20 mouse cellular contexts compared by ENCODE assay signal in genomic region chr17:64181291-64181690, GRCm38 (mm10).
A peak's percentile ranks its signal among the peaks of the same experiment; 100 is the strongest.
DNase-seq lines count a peak whose midpoint lies in the region; ATAC-seq and TF ChIP-seq lines count a peak whose summit lies in the region.
"Had no signal": no experiment of that assay in that cellular context is flagged by ENCODE, and none has a peak within 500 bp of the region (broad histone marks: within the 10 kb centered on the region; RNA-seq: fewer than 3 reads in every experiment).

No protein-coding gene starts in this region.

- no peaks in the 10 kb centered on the region for H3K4me1 ChIP-seq in forebrain, postnatal 0 days (ENCODE audit: insufficient read depth)
- H3K4me1 ChIP-seq in forebrain, embryonic 16.5 days (replicated peaks; ENCODE audit: control insufficient read depth, insufficient read depth, low read length) = peaks cover 3% of the 10 kb centered on the region; the same call in 1 of the 2 replicates
- no peaks in the 10 kb centered on the region for H3K4me1 ChIP-seq in midbrain, embryonic 13.5 days (replicated peaks)
- H3K4me1 ChIP-seq in midbrain, embryonic 11.5 days (ENCODE audit: control insufficient read depth, insufficient read depth, low read length) = no peaks in the 10 kb centered on the region
- H3K4me1 ChIP-seq: embryonic facial prominence, embryonic 15.5 days; forebrain, embryonic 10.5 days; hindbrain, embryonic 12.5 days; intestine, embryonic 15.5 days had no signal

- H3K9me3 ChIP-seq in forebrain, postnatal 0 days (ENCODE audit: low read length) = no peaks in the 10 kb centered on the region
- H3K9me3 ChIP-seq in forebrain, embryonic 16.5 days (ENCODE audit: control insufficient read depth, low read length) = no peaks in the 10 kb centered on the region
- no peaks in the 10 kb centered on the region for H3K9me3 ChIP-seq in midbrain, embryonic 13.5 days
- H3K9me3 ChIP-seq in midbrain, embryonic 11.5 days (ENCODE audit: control insufficient read depth, low read length) = no peaks in the 10 kb centered on the region
- H3K9me3 ChIP-seq: embryonic facial prominence, embryonic 15.5 days; forebrain, embryonic 10.5 days; hindbrain, embryonic 12.5 days; intestine, embryonic 15.5 days had no signal

- H3K27me3 ChIP-seq in forebrain, postnatal 0 days (ENCODE audit: insufficient read depth, low read length) = no peaks in the 10 kb centered on the region
- no peaks in the 10 kb centered on the region for H3K27me3 ChIP-seq in forebrain, embryonic 16.5 days (replicated peaks; ENCODE audit: control insufficient read depth, insufficient read depth, low read length)
- no peaks in the 10 kb centered on the region for H3K27me3 ChIP-seq in midbrain, embryonic 13.5 days
- H3K27me3 ChIP-seq in midbrain, embryonic 11.5 days (ENCODE audit: control insufficient read depth, insufficient read depth, low read length) = no peaks in the 10 kb centered on the region
- H3K27me3 ChIP-seq: CH12.LX; embryonic facial prominence, embryonic 15.5 days; hindbrain, embryonic 12.5 days; intestine, embryonic 15.5 days; Patski had no signal

- no peak overlapping the region for H3K4me2 ChIP-seq in forebrain, postnatal 0 days (ENCODE audit: low read depth)
- H3K4me2 ChIP-seq in forebrain, embryonic 16.5 days (ENCODE audit: low read length) = no peak overlapping the region
- no peak overlapping the region for H3K4me2 ChIP-seq in midbrain, embryonic 13.5 days (replicated peaks)
- no peak overlapping the region for H3K4me2 ChIP-seq in midbrain, embryonic 11.5 days
- H3K4me2 ChIP-seq: embryonic facial prominence, embryonic 15.5 days; hindbrain, embryonic 12.5 days; intestine, embryonic 15.5 days had no signal

- H3K9ac ChIP-seq in forebrain, postnatal 0 days = no peak overlapping the region
- H3K9ac ChIP-seq in forebrain, embryonic 16.5 days (replicated peaks; ENCODE audit: low read depth, low read length) = no peak overlapping the region
- no peak overlapping the region for H3K9ac ChIP-seq in midbrain, embryonic 13.5 days (replicated peaks)
- no peak overlapping the region for H3K9ac ChIP-seq in midbrain, embryonic 11.5 days (ENCODE audit: low read length)
- H3K9ac ChIP-seq: embryonic facial prominence, embryonic 15.5 days; hindbrain, embryonic 12.5 days; intestine, embryonic 15.5 days had no signal

- TF ChIP-seq CTCF in forebrain, postnatal 0 days (IDR thresholded peaks at IDR 0.05; ENCODE audit: low read depth) = no peak
- no peak for TF ChIP-seq CTCF in brain, embryonic 14.5 days (IDR thresholded peaks at IDR 0.05; ENCODE audit: borderline replicate concordance, extremely low read depth, insufficient read depth, insufficient read length)

- TF ChIP-seq POLR2A in brain, embryonic 14.5 days (IDR thresholded peaks at IDR 0.05; ENCODE audit: borderline replicate concordance, extremely low read depth, insufficient read depth, insufficient read length, poor library complexity, severe bottlenecking) = no peak

- no peak overlapping the region for H3K4me3 ChIP-seq in forebrain, postnatal 0 days (ENCODE audit: low read depth, low read length)
- H3K4me3 ChIP-seq in forebrain, embryonic 16.5 days (replicated peaks; ENCODE audit: low read length) = no peak overlapping the region
- no peak overlapping the region for H3K4me3 ChIP-seq in midbrain, embryonic 13.5 days (replicated peaks)
- H3K4me3 ChIP-seq in midbrain, embryonic 11.5 days (ENCODE audit: low read depth, low read length) = no peak overlapping the region
- H3K4me3 ChIP-seq: embryonic facial prominence, embryonic 15.5 days; erythroblast, embryonic 14.5 days; forebrain, embryonic 10.5 days; hindbrain, embryonic 12.5 days; intestine, embryonic 15.5 days had no signal

- no peak for DNase-seq in forebrain, postnatal 0 days
- DNase-seq in midbrain, embryonic 11.5 days (ENCODE audit: low spot score, missing footprints) = no peak
- peak; percentile 11 for DNase-seq in brain, embryonic 14.5 days (ENCODE audit: low read depth)
- DNase-seq in right cerebral cortex, postnatal 14 days = no peak
- DNase-seq: adrenal gland, postnatal 14 days; cerebellum, adult 8-10 months; embryo, embryonic 11 days; gastrocnemius, postnatal 10 days; heart, postnatal 10 days; heart, postnatal 4 days had no signal

- 34% methylated on average over 3 of the region's 3 CpGs for WGBS in forebrain, postnatal 0 days
- WGBS in forebrain, embryonic 16.5 days = 43% methylated on average over 3 of the region's 3 CpGs
- 54% methylated on average over 3 of the region's 3 CpGs for WGBS in midbrain, embryonic 13.5 days
- WGBS in midbrain, embryonic 11.5 days = 50% methylated on average over 3 of the region's 3 CpGs

- no peak overlapping the region for H3K27ac ChIP-seq in forebrain, postnatal 0 days (ENCODE audit: low read depth, low read length)
- H3K27ac ChIP-seq in forebrain, embryonic 16.5 days (ENCODE audit: low read length) = no peak overlapping the region
- peak overlapping the region; percentile 44 for H3K27ac ChIP-seq in midbrain, embryonic 13.5 days
- H3K27ac ChIP-seq in midbrain, embryonic 11.5 days (ENCODE audit: low read depth, low read length) = no peak overlapping the region
- H3K27ac ChIP-seq: embryonic facial prominence, embryonic 15.5 days; forebrain, embryonic 10.5 days; hindbrain, embryonic 12.5 days; intestine, embryonic 15.5 days had no signal

- 0 out of 2 replicates have a peak, but pooled peaks have one; percentile 36 for ATAC-seq in forebrain, postnatal 0 days
- ATAC-seq in forebrain, embryonic 16.5 days = no peak
- no peak for ATAC-seq in midbrain, embryonic 13.5 days
- no peak for ATAC-seq in midbrain, embryonic 11.5 days (ENCODE audit: low FRiP score)
- ATAC-seq: activated CD4-positive, CD25-positive, alpha-beta regulatory T cell, adult 4 months; intestine, embryonic 15.5 days; Patski had no signal

- H3K36me3 ChIP-seq in forebrain, postnatal 0 days (ENCODE audit: insufficient read depth) = no peaks in the 10 kb centered on the region
- H3K36me3 ChIP-seq in forebrain, embryonic 16.5 days (ENCODE audit: control insufficient read depth, insufficient read depth) = no peaks in the 10 kb centered on the region
- H3K36me3 ChIP-seq in midbrain, embryonic 13.5 days = no peaks in the 10 kb centered on the region
- no peaks in the 10 kb centered on the region for H3K36me3 ChIP-seq in midbrain, embryonic 11.5 days (ENCODE audit: control insufficient read depth, insufficient read depth, low read length)
- H3K36me3 ChIP-seq: embryonic facial prominence, embryonic 15.5 days; forebrain, embryonic 10.5 days; hindbrain, embryonic 12.5 days; intestine, embryonic 15.5 days had no signal
